Mouse (Mus musculus) ES-Bruce4 (cell line): Measurements from ENCODE around the gene Tpk1. TPM values are rescaled to one million over a fixed set of nuclear protein-coding genes. Genes with fewer than 3 reads are reported as not detected.

ENCODE experiments used
- H3K27ac ChIP-seq: 2 replicates; pipeline ENCODE4 v1.5.1; 2012; ENCODE audit warnings: low read length, inconsistent platforms; ENCODE audit not compliant: insufficient read depth
- H3K27me3 ChIP-seq: 2 replicates; pipeline ENCODE4 v1.6.1; 2012; ENCODE audit warnings: mild to moderate bottlenecking, low read length, inconsistent platforms; ENCODE audit not compliant: control insufficient read depth, poor library complexity, insufficient read depth, severe bottlenecking
- H3K36me3 ChIP-seq: 2 replicates; pipeline ENCODE4 v1.6.1; 2012; ENCODE audit warnings: inconsistent platforms, mild to moderate bottlenecking, low read length, moderate library complexity; ENCODE audit not compliant: control insufficient read depth, poor library complexity, insufficient read depth, severe bottlenecking
- H3K4me1 ChIP-seq: one replicate; pipeline ENCODE4 v1.8.1; 2011; ENCODE audit warnings: low read length; ENCODE audit not compliant: control insufficient read depth, insufficient read depth
- H3K4me3 ChIP-seq: 2 replicates; pipeline ENCODE4 v1.5.1; 2011; ENCODE audit warnings: low read depth, mild to moderate bottlenecking, low read length
- H3K9ac ChIP-seq: 2 replicates; pipeline ENCODE4 v1.6.1; 2012; ENCODE audit warnings: low read depth, mild to moderate bottlenecking, inconsistent platforms; ENCODE audit not compliant: poor library complexity, severe bottlenecking
- H3K9me3 ChIP-seq: replicated peaks from 2 replicates; pipeline ENCODE4 v1.6.1; 2012; ENCODE audit warnings: mild to moderate bottlenecking, low read length, inconsistent platforms; ENCODE audit not compliant: control insufficient read depth, poor library complexity, insufficient read depth, severe bottlenecking
- CTCF ChIP-seq: IDR thresholded peaks from one replicate; pipeline ENCODE4 v1.8.1; 2011; ENCODE audit warnings: low read depth, low read length
- EP300 ChIP-seq: IDR thresholded peaks from 2 replicates; pipeline ENCODE4 v1.6.1; 2011; ENCODE audit warnings: low read depth, low read length; ENCODE audit not compliant: insufficient read depth
- POLR2A ChIP-seq: IDR thresholded peaks from one replicate; pipeline ENCODE4 v1.8.1; 2011; ENCODE audit warnings: low read length; ENCODE audit not compliant: insufficient read depth
- polyA plus RNA-seq: library from polyadenylated mRNA; stranded (reverse); fragments of >200 nt; gene quantifications from 2 replicates; pipeline ENCODE4 v1.2.4, GENCODE M21; 2011; ENCODE audit warnings: low read depth; ENCODE audit not compliant: missing spikeins, insufficient read depth, insufficient read length

The Tpk1 gene
- polyA plus RNA-seq, 1 experiment = 7.5 TPM

DNA sequence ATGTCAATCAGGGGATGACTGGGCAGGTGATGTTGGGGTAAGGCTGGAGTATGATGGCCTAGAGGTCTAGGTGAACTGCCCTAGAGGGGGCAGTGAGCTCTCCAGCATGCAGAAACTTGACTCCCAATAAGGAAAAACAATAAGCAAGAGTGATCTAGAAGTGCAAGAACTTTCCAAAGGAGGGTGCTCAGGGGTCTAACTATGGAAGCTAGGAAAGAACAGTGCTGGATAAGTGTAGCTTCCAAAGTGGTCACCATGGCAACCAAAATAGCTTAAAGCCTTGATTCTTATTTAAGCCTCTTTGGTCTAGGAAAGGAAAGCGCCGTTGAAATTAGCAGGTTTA, 368.6 kb downstream of the Tpk1 start:
- H3K27me3 ChIP-seq = no peaks in the 10 kb centered on the region; the same call in 1 of the 2 replicates
- no peaks in the 10 kb centered on the region for H3K9me3 ChIP-seq
- H3K9ac ChIP-seq = no peak overlapping the region

DNA sequence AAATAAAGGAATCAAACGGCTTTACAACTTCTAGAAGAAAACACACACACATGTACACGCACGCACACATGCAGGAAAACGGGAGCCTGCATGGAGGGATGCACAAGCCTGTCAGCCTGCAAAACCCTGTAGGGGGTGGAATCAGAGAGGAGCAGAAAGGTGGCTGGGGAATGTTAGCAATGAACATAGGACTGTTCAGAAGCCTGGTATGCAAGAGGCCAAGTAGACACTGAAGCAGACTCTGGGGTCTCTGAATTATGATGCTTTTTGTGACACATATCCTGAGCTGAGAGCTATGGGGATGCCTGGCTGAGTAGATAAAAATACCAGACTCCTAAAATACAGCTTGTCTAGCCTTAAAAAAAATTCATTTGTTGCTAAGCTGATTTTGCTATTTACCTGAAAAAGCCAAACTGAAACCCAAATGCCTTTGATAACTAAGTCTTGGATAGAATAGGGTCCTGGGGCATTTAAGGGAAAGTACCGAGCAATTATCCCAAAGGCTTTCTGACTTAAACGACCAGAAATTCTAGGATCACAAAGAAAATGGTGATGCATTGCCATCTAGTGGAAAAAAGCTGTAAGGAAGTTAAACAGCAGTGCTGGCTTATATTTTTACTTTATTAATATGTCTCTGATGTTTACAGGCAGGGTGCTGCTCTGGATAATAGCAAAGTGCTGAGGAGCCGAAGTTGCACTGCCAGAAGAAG, 369.1 kb downstream of the Tpk1 start:
- H3K4me3 ChIP-seq = no peak overlapping the region
- H3K36me3 ChIP-seq = no peaks in the 10 kb centered on the region; the same call in 1 of the 2 replicates
- no peaks in the 10 kb centered on the region for H3K27me3 ChIP-seq
- no peaks in the 10 kb centered on the region for H3K4me1 ChIP-seq
- H3K27ac ChIP-seq = no peak overlapping the region
- H3K9me3 ChIP-seq = no peaks in the 10 kb centered on the region
- no peak overlapping the region for H3K9ac ChIP-seq
- TF ChIP-seq POLR2A = no peak

More for the DNA sequence above, 368.6 kb downstream of the Tpk1 start:
- no peak for TF ChIP-seq POLR2A
- no peak for TF ChIP-seq EP300
- no peak for TF ChIP-seq CTCF
- no peak overlapping the region for H3K4me3 ChIP-seq
- no peaks in the 10 kb centered on the region for H3K4me1 ChIP-seq
- H3K36me3 ChIP-seq = no peaks in the 10 kb centered on the region; the same call in 1 of the 2 replicates
- no peak overlapping the region for H3K27ac ChIP-seq

DNA sequence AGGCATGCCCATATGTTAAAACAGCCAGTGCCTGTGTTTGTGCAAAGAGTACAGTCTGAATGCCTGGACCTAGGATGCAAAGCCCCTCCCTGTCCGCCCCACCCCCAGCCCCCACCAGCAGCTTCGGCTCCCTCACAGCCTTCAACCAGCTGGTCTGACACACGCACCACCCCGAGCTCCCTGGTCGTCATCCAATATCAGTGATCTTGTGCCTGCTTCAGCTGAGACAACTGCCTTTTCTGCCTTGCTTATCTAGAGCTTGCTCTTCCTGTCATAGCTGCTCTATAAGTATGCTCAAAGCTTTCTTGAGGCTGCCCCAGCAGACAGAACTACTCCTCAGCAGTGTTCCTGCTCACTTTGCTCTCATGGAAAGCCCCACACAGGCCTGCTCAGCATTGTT, 370.2 kb downstream of the Tpk1 start:
- Histone ChIP-seq H3K27me3 (no peaks in the 10 kb centered on the region), H3K4me1 (no peaks in the 10 kb centered on the region), H3K4me3 (no peak overlapping the region), H3K27ac (no peak overlapping the region), H3K9me3 (no peaks in the 10 kb centered on the region), H3K9ac (no peak overlapping the region), H3K36me3 (no peaks in the 10 kb centered on the region; the same call in 1 of the 2 replicates)
- TF ChIP-seq CTCF = no peak
- no peak for TF ChIP-seq EP300
- TF ChIP-seq POLR2A = no peak
